Mouse (Mus musculus): ENCODE measurements around the gene Foxn3.
"Not testable (repeated sequence)": the region's sequence is repeated elsewhere in the genome, so short reads cannot be mapped to it uniquely, and the experiment has no call there.

Gene Foxn3

DNA sequence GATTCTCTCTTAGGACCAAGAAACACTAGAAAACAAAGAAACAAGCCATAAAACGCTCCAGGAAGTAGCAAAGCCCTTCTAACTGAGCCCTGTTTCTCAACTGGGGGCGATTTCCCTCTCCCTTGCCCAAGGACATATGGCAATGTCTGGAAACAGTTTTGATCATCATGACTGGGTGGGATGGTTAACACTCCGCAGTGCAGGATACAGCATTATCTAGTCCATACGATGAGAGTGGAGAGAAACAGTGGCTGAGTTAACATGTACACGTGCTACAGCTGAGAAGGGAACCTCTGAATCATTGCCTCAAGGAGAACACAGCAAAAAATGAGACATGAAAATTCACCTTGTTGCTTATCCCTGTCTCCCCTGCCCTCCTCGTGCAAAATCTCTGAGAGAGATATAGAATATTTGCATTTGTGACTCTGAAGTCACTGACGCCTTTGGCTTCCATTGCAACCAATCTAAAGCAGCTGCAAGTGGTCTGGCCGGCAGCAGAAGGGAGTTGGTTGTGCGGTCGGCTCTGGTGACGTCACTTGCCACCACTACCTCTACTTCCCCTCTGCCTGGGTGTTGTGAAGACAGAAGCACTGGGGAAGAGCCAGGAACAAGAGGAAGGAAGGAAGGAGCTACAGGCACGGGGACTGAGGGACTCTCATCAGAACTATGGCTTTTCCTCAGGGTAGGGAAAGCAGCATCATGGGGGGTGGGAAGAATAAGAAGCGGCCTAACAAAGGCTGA is 338.3 kb downstream of the Foxn3 start:
- peak in 1 of 2 experiments; percentile 17 for DNase-seq (ENCODE audit: low spot score in 2 of 2)

- DNase-seq (ENCODE audit: low spot score in 2 of 2), result no peak
Observed at GRCm38 (mm10) chr12:99221087-99221846, 342.1 kb downstream of the Foxn3 start.

DNA sequence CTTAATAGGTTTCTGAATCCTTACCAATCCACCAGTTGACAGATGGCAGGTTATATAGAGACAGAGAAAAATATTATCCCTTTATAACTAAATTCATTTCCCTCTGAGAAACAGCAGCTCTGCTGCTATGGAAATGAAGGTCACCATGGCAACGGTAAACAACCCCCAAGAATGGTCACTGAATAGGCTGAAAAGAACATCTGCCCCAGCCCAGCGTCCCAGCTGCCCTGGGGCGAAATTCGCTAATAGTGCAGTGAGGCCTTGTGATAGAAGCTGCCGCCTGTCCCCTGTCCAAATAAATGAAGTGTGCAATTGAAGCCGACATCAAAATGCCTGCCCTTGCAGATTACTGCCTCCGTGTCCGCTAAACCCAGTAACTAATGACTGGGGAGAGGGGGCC is 343.0 kb downstream of the Foxn3 start:
- no peak for DNase-seq (ENCODE audit: low spot score in 2 of 2)

GRCm38 (mm10) chr12:99219812-99220211 is 343.6 kb downstream of the Foxn3 start:
- DNase-seq (ENCODE audit: low spot score in 2 of 2), result no peak

DNA sequence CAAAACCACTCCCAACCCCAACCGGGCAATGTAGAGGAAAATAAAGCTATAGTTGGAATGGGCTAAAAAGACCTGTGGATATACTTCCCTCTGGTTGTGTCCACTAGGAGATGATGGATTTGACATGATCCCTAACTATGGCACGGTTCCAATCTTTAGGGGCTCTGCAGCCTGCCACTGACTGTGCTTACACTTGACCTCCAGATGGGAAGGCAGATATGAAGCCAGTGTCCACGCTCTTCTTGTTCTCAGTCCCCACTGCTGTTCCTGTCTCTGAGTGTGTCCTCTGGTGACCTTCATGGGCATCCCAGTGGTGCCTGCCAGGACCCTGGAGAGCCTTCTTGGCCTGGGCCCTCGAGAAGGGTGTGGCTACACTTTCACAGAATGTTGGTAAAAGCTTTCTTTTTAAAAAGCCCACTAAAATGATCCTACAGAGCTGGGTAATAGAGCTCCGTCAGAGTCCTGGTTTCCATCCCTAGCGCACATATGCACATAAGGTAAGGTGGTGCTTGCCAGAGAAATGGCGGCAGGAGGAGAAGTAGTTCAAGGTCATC is 346.2 kb downstream of the Foxn3 start:
- DNase-seq (ENCODE audit: low spot score in 2 of 2), result no peak

GRCm38 (mm10) chr12:99216341-99216761 is 347.0 kb downstream of the Foxn3 start:
- no peak for DNase-seq (ENCODE audit: low spot score in 2 of 2)

DNA sequence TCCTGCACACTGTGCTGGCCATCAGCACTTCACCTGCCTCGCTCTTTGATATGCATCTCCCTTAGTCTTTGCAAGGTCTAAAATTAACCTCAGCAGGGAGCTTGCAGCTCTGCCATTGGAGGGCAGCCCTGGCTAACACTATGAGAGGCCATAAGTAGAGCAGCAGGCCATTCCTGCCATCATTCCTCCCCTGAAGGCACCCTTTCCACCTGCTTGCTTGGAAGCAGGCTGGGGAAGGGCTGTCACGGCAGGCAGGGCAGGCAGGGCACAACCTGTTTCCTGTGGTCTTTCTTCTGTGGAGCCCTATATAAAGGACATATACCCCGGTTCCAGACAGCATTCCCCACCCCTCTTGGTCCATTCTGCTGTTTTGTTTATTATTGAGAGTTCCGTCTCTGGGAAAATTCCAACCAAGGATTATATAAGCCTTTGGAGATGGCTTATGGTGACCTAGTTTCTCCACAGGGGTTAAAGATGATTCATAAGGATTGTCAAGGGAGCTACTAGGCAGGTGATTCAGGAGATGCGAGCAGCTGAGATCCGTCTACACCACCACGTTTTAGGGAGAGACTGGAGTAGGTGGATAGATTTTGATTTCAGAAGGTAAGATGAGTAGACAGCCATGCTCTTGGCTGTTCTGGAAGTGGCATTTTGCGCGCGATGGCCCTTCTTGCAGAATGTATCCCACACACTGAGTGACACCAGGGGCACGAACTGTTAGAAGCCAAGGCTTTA is 347.7 kb downstream of the Foxn3 start:
- no peak for DNase-seq (ENCODE audit: low spot score in 2 of 2)

- no peak for DNase-seq (ENCODE audit: low spot score in 2 of 2)
Observed at GRCm38 (mm10) chr12:99214098-99214497, 349.3 kb downstream of the Foxn3 start.

DNA sequence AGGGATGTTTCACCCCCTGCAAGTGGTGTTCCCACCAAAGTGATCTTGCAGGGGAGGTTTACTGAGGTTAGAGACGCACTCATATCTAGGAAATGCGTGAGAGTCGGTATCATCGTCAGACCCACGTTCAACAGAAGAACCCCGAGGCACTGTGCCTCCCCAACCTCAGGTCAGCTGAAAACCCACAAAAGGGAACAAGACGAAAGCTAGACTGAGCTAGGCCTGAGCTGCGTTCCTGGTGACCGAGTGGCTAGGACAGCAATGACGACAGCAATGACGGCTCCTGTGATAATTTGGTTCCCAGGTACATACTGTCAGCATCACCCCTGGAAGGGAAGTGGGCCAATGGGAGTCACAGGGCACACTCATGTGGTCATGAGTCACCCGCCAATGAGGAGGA is 350.2 kb downstream of the Foxn3 start:
- DNase-seq (ENCODE audit: low spot score in 2 of 2), result no peak

- no peak for DNase-seq (ENCODE audit: low spot score in 2 of 2)
Observed at GRCm38 (mm10) chr12:99209801-99210200, 353.6 kb downstream of the Foxn3 start.

GRCm38 (mm10) chr12:99208251-99208650 is 355.1 kb downstream of the Foxn3 start:
- no peak for DNase-seq (ENCODE audit: low spot score in 2 of 2)

DNA sequence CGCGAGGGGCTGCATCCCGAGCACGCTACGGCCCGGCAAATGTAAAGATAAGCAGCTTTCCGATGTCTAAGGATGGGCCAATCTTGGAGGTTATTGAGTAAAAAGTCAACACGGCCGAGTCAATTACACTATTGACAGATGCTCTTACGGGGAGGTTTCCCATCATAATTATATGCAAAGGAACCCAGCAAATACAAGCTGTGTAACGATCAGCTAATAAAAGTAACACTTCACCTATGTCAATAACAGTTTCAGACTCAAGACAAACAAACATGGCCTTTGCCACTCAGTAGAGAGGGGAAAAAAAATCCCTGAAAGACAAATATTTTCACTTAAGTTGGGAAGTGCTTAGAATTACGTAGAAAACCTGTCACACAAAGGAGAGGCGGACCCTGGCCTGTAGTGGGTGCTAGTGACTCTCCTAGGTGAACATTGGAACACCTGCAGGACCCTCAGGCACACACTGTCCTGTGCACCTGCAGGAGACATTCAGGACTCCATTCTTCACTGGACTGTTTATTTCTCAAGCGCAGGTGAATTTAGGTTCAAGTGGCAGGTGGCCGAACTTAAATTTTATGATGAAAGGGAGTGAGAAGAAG is 356.3 kb downstream of the Foxn3 start:
- DNase-seq (ENCODE audit: low spot score in 2 of 2), result no peak

DNA sequence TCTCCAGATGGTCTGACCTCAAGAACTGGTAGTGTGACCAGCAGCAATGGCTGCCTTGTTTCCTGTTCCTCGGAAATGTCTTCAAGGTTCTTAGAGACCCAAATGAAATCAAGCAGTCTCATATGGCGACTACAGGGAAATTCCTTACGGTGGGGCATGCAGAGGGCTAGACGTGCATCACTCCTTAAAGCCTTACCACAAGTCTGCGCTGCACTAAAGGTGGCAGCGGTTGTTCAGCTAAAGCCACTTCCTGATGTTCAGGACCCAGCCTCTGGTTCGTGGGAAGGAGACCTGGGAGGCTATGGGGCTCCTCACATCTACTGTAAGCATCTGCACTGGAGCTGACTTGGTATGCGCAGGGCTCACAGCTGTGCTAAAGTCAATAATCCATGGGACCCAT is 357.6 kb downstream of the Foxn3 start:
- no peak for DNase-seq (ENCODE audit: low spot score in 2 of 2)

DNA sequence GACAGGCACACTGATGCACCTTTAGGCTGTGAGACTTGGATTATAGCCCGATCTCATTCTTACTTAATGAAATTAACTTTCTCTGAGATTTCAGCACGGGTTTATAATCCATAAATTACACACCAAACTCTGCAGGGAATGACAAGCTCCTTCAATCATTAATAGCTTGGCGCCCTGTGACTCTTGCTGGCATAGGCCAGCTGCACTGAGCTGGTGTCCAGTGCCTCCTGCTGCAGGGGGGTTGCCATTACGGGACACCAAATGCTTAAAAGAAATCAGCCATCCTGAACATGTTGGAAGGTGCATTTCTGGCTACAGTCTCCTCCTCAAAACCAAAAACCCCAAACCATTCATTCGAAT is 364.3 kb downstream of the Foxn3 start:
- no peak for DNase-seq (ENCODE audit: low spot score in 2 of 2)

- DNase-seq (ENCODE audit: low spot score in 2 of 2), result no peak
Observed at GRCm38 (mm10) chr12:99198428-99199123, 364.8 kb downstream of the Foxn3 start.

DNA sequence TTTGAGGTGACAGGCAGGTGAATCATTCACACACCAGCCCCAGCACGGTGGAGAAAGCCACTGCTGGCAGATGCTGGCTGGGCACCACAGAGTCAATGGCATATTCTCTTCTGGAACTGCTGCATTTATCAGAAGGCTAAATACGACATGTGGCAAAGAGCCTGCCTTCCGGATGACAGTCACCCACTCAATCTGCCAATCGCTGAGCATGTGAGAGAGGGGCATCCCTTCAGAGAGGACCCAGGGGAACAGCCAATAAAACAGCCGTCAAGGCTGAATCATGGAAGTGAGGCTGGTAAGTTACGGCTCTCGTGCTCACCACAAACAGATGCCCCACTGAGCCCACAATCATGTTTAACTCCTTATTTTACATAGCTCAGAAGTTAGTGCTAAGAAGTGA is 366.4 kb downstream of the Foxn3 start:
- no peak for DNase-seq (ENCODE audit: low spot score in 2 of 2)

- DNase-seq (ENCODE audit: low spot score in 2 of 2), result no peak
Observed at GRCm38 (mm10) chr12:99195655-99196054, 367.7 kb downstream of the Foxn3 start.

- DNase-seq (ENCODE audit: low spot score in 2 of 2), result not testable (repeated sequence)
Observed at GRCm38 (mm10) chr12:99194120-99194519, 369.3 kb downstream of the Foxn3 start.

GRCm38 (mm10) chr12:99187671-99188070 is 375.7 kb downstream of the Foxn3 start:
- DNase-seq (ENCODE audit: low spot score in 2 of 2), result no peak

GRCm38 (mm10) chr12:99186239-99186638 is 377.1 kb downstream of the Foxn3 start:
- no peak for DNase-seq (ENCODE audit: low spot score in 2 of 2)

DNA sequence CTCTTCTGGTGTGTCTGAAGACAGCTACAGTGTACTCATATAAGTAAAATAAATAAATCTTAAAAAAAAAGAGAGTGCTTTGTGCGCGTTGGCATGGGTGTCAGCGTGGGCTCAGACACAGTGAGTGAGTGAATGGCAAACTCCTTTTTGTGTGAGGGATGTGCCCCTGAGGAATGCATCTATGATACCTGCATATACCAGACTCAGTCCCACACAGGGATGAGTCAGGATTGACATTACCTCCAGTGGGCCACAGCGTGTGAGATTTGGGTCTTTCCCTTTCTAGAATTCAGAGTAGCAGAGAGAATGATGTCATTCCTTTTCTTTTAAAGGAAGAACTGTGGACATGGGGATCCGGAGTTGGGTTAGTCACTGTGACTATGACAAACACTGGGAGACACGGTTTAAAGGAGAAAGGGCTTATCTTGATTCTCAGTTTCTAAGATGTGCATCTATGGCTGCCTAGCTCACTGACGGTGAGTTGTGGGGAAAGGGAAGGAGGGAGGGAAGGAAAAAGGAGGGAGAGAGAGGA is 380.1 kb downstream of the Foxn3 start:
- no peak for DNase-seq (ENCODE audit: low spot score in 2 of 2)
